Mouse (Mus musculus) ES-Bruce4 (cell line): ENCODE results near the gene Msi2. TPM values are rescaled to one million over a fixed set of nuclear protein-coding genes. Genes with fewer than 3 reads are reported as not detected.
A peak's percentile ranks its signal among the peaks of the same experiment; 100 is the strongest.

ENCODE experiments used
- H3K27ac ChIP-seq: 2 replicates; pipeline ENCODE4 v1.5.1; 2012; ENCODE audit warnings: low read length, inconsistent platforms; ENCODE audit not compliant: insufficient read depth
- H3K27me3 ChIP-seq: 2 replicates; pipeline ENCODE4 v1.6.1; 2012; ENCODE audit warnings: mild to moderate bottlenecking, low read length, inconsistent platforms; ENCODE audit not compliant: control insufficient read depth, poor library complexity, insufficient read depth, severe bottlenecking
- H3K36me3 ChIP-seq: 2 replicates; pipeline ENCODE4 v1.6.1; 2012; ENCODE audit warnings: inconsistent platforms, mild to moderate bottlenecking, low read length, moderate library complexity; ENCODE audit not compliant: control insufficient read depth, poor library complexity, insufficient read depth, severe bottlenecking
- H3K4me1 ChIP-seq: one replicate; pipeline ENCODE4 v1.8.1; 2011; ENCODE audit warnings: low read length; ENCODE audit not compliant: control insufficient read depth, insufficient read depth
- H3K4me3 ChIP-seq: 2 replicates; pipeline ENCODE4 v1.5.1; 2011; ENCODE audit warnings: low read depth, mild to moderate bottlenecking, low read length
- H3K9ac ChIP-seq: 2 replicates; pipeline ENCODE4 v1.6.1; 2012; ENCODE audit warnings: low read depth, mild to moderate bottlenecking, inconsistent platforms; ENCODE audit not compliant: poor library complexity, severe bottlenecking
- H3K9me3 ChIP-seq: replicated peaks from 2 replicates; pipeline ENCODE4 v1.6.1; 2012; ENCODE audit warnings: mild to moderate bottlenecking, low read length, inconsistent platforms; ENCODE audit not compliant: control insufficient read depth, poor library complexity, insufficient read depth, severe bottlenecking
- CTCF ChIP-seq: IDR thresholded peaks from one replicate; pipeline ENCODE4 v1.8.1; 2011; ENCODE audit warnings: low read depth, low read length
- EP300 ChIP-seq: IDR thresholded peaks from 2 replicates; pipeline ENCODE4 v1.6.1; 2011; ENCODE audit warnings: low read depth, low read length; ENCODE audit not compliant: insufficient read depth
- POLR2A ChIP-seq: IDR thresholded peaks from one replicate; pipeline ENCODE4 v1.8.1; 2011; ENCODE audit warnings: low read length; ENCODE audit not compliant: insufficient read depth
- polyA plus RNA-seq: library from polyadenylated mRNA; stranded (reverse); fragments of >200 nt; gene quantifications from 2 replicates; pipeline ENCODE4 v1.2.4, GENCODE M21; 2011; ENCODE audit warnings: low read depth; ENCODE audit not compliant: missing spikeins, insufficient read depth, insufficient read length

Msi2 gene
- polyA plus RNA-seq, 1 experiment, result 110 TPM

- TF ChIP-seq POLR2A, result no peak
- TF ChIP-seq EP300, result no peak
- no peak for TF ChIP-seq CTCF
- Histone ChIP-seq H3K36me3 (no peaks in the 10 kb centered on the region), H3K4me1 (peaks cover 2% of the 10 kb centered on the region)
Measured at GRCm38 (mm10) chr11:88634627-88635026, 83.7 kb downstream of the Msi2 start.

DNA sequence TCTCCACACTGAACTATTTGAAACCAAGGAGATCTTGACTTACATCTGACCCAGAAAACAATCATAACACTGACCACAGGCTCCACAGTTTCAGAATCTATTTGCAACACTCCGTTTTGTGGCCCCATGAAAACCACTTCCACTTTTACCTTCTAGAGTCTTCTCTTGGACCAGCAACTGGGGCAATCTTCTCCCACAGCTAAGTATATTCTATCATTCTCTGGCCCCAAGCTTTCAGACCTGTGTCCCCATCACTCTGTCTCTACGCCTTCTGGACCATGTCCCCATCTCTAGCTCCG lies 86.4 kb downstream of the Msi2 start:
- Histone ChIP-seq H3K4me1 (peaks cover 14% of the 10 kb centered on the region), H3K9ac (no peak overlapping the region), H3K27me3 (no peaks in the 10 kb centered on the region), H3K9me3 (no peaks in the 10 kb centered on the region), H3K36me3 (no peaks in the 10 kb centered on the region), H3K4me3 (no peak overlapping the region), H3K27ac (no peak overlapping the region)
- TF ChIP-seq POLR2A (no peak), EP300 (no peak), CTCF (no peak)

More at GRCm38 (mm10) chr11:88634627-88635026, 83.7 kb downstream of the Msi2 start:
- H3K27ac ChIP-seq, result no peak overlapping the region
- no peak overlapping the region for H3K4me3 ChIP-seq
- H3K9me3 ChIP-seq, result no peaks in the 10 kb centered on the region
- H3K9ac ChIP-seq, result no peak overlapping the region
- H3K27me3 ChIP-seq, result no peaks in the 10 kb centered on the region

- H3K9me3 ChIP-seq, result no peaks in the 10 kb centered on the region
- TF ChIP-seq CTCF (no peak), EP300 (no peak), POLR2A (no peak)
- H3K9ac ChIP-seq, result no peak overlapping the region
- H3K4me1 ChIP-seq, result peaks cover 17% of the 10 kb centered on the region
- peak overlapping the region; percentile 49 for H3K27ac ChIP-seq
- no peaks in the 10 kb centered on the region for H3K27me3 ChIP-seq
- H3K36me3 ChIP-seq, result no peaks in the 10 kb centered on the region
- no peak overlapping the region for H3K4me3 ChIP-seq
Measured at GRCm38 (mm10) chr11:88631084-88631931, 87.0 kb downstream of the Msi2 start.

GRCm38 (mm10) chr11:88629619-88630018 lies 88.7 kb downstream of the Msi2 start:
- H3K27me3 ChIP-seq, result no peaks in the 10 kb centered on the region

GRCm38 (mm10) chr11:88629165-88629564 lies 89.1 kb downstream of the Msi2 start:
- peak overlapping the region; percentile 87 for H3K27ac ChIP-seq
- no peak overlapping the region for H3K4me3 ChIP-seq
- H3K4me1 ChIP-seq, result peaks cover 19% of the 10 kb centered on the region

More at GRCm38 (mm10) chr11:88629619-88630018, 88.7 kb downstream of the Msi2 start:
- TF ChIP-seq EP300, result peak; percentile 95
- TF ChIP-seq CTCF, result no peak
- TF ChIP-seq POLR2A, result no peak
- Histone ChIP-seq H3K36me3 (no peaks in the 10 kb centered on the region), H3K4me3 (no peak overlapping the region), H3K9ac (peak overlapping the region; percentile 16; the same call in 1 of the 2 replicates), H3K9me3 (no peaks in the 10 kb centered on the region), H3K27ac (peak overlapping the region; percentile 87), H3K4me1 (peaks cover 19% of the 10 kb centered on the region)

DNA sequence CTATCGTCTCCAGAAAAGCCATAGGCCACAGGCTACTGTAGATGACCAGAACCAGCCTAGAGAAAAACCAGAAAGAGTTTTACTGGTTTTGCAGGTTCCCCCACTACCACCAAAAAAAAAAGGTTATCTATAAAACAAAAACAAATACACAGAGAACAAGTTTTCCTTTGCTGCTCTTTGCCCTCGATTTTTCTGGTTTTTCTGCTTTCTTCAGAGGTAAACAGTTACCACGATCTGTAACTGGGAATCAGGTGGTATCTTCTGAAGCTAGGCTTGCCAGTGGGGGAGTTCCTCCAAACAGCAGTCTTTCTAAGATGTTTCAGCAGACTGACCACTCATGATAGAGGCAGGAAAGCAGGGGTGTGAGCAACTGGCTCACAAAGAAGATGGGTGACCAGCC lies 89.6 kb downstream of the Msi2 start:
- Histone ChIP-seq H3K9ac (no peak overlapping the region), H3K4me3 (no peak overlapping the region), H3K4me1 (peaks cover 19% of the 10 kb centered on the region), H3K36me3 (no peaks in the 10 kb centered on the region), H3K27me3 (no peaks in the 10 kb centered on the region), H3K27ac (peak overlapping the region; percentile 94), H3K9me3 (no peaks in the 10 kb centered on the region)
- no peak for TF ChIP-seq CTCF
- no peak for TF ChIP-seq POLR2A
- TF ChIP-seq EP300, result no peak

More at GRCm38 (mm10) chr11:88629165-88629564, 89.1 kb downstream of the Msi2 start:
- Histone ChIP-seq H3K9ac (peak overlapping the region; percentile 16; the same call in 1 of the 2 replicates), H3K27me3 (no peaks in the 10 kb centered on the region), H3K36me3 (no peaks in the 10 kb centered on the region), H3K9me3 (no peaks in the 10 kb centered on the region)
- TF ChIP-seq CTCF (no peak), EP300 (no peak), POLR2A (no peak)
